Mouse (Mus musculus) lung, postnatal 0 days (tissue): ENCODE measurements around the gene Sema7a. TPM values are rescaled to one million over a fixed set of nuclear protein-coding genes. Genes with fewer than 3 reads are reported as not detected.
A peak's percentile ranks its signal among the peaks of the same experiment; 100 is the strongest.

Experiments
- ATAC-seq: fragments of 200-750 bp; cut with Nextera tagmentation; 2 replicates; pipeline ENCODE4 v1.8.0; 2017; ENCODE audit warnings: moderate library complexity
- DNase-seq: peaks from one replicate; pipeline ENCODE4 v3.0.0-alpha.2; 2016; ENCODE audit warnings: low spot score
- H3K27ac ChIP-seq: fragments of 300-500 bp; sonication (generic); 2 replicates; pipeline ENCODE4 v1.5.1; 2014; ENCODE audit warnings: antibody characterized with exemption, mild to moderate bottlenecking, low read length, mixed read lengths
- H3K27me3 ChIP-seq: fragments of 300-500 bp; sonication (generic); replicated peaks from 2 replicates; pipeline ENCODE4 v1.6.1; 2014; ENCODE audit warnings: low read length, mixed read lengths; ENCODE audit not compliant: insufficient read depth
- H3K36me3 ChIP-seq: fragments of 300-500 bp; sonication (generic); 2 replicates; pipeline ENCODE4 v1.6.1; 2014; ENCODE audit warnings: low read length, mixed read lengths; ENCODE audit not compliant: insufficient read depth
- H3K4me1 ChIP-seq: fragments of 300-500 bp; sonication (generic); 2 replicates; pipeline ENCODE4 v1.6.1; 2014; ENCODE audit warnings: antibody characterized with exemption, low read depth, low read length, mixed read lengths; ENCODE audit not compliant: insufficient read depth
- H3K4me2 ChIP-seq: fragments of 300-500 bp; sonication (generic); replicated peaks from 2 replicates; pipeline ENCODE4 v1.6.1; 2014; ENCODE audit warnings: low read depth, mild to moderate bottlenecking, low read length, moderate library complexity, mixed read lengths
- H3K4me3 ChIP-seq: fragments of 300-500 bp; sonication (generic); 2 replicates; pipeline ENCODE4 v1.5.1; 2014; ENCODE audit warnings: low read depth, low read length
- H3K9ac ChIP-seq: fragments of 300-500 bp; sonication (generic); replicated peaks from 2 replicates; pipeline ENCODE4 v1.6.1; 2014; ENCODE audit warnings: low read depth, mild to moderate bottlenecking
- H3K9me3 ChIP-seq: fragments of 300-500 bp; sonication (generic); 2 replicates; pipeline ENCODE4 v1.6.1; 2016; ENCODE audit warnings: low read length, mixed read lengths
- CTCF ChIP-seq: IDR thresholded peaks from 2 replicates; pipeline ENCODE4 v1.5.1; 2016; ENCODE audit warnings: antibody characterized with exemption, mild to moderate bottlenecking
- EP300 ChIP-seq: IDR thresholded peaks from 2 replicates; pipeline ENCODE4 v1.6.1; 2016; ENCODE audit warnings: antibody characterized with exemption, mild to moderate bottlenecking, control low read depth
- WGBS: fragments of 180-500 bp; shearing (Covaris S2); extraction: QIAGEN DNeasy Blood & Tissue Kit; methylation state at CpG from one replicate; pipeline ENCODE4 v1.1.7; 2014; 5-methylcytosine and 5-hydroxymethylcytosine counted together
- polyA plus RNA-seq: library from polyadenylated mRNA; unstranded; fragments of >200 nt; fragmentation: Nextera tagmentation; extraction: Ambion mirVana; gene quantifications from 2 replicates; pipeline ENCODE4 v1.2.1, GENCODE M21; 2015

The Sema7a gene
- polyA plus RNA-seq, 1 experiment from 2014 or later, result 8.4 TPM

DNA sequence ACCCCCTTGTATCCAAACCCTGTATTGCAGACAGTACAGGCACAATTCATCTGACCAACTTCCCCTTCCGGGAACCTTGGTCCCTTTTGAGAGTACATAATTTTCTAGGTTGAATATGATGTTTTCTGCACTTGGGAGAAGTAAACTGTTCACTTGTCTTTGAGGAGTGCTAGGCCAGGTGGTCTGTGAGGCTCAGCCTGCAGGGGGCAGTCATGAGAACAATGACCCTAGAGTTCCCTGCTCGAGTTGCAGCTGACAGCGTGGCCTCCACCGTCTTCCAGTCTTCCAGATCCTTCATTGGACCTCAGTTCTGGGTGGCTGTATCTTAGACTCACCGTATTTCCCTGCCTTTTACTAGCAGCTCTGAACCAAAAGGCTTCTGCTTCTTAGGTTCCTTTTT is 4.7 kb downstream of the Sema7a start:
- H3K27me3 ChIP-seq, result peaks cover 12% of the 10 kb centered on the region; the same call in 1 of the 2 replicates

GRCm38 (mm10) chr9:57945771-57946616 is 6.1 kb downstream of the Sema7a start:
- DNase-seq (no peak), ATAC-seq (no peak)

More for the DNA sequence above, 4.7 kb downstream of the Sema7a start:
- Histone ChIP-seq H3K4me1 (peaks cover 9% of the 10 kb centered on the region; the same call in 1 of the 2 replicates), H3K9ac (no peak overlapping the region), H3K4me2 (0 out of 2 replicates have a peak overlapping the region, but pooled peaks have one; percentile 95), H3K27ac (no peak overlapping the region), H3K4me3 (no peak overlapping the region), H3K36me3 (no peaks in the 10 kb centered on the region), H3K9me3 (no peaks in the 10 kb centered on the region)
- DNase-seq (peak; percentile 67), ATAC-seq (no peak)
- 24% methylated on average over 5 of the region's 5 CpGs for WGBS
- peak; percentile 79 for TF ChIP-seq CTCF
- TF ChIP-seq EP300, result no peak

DNA sequence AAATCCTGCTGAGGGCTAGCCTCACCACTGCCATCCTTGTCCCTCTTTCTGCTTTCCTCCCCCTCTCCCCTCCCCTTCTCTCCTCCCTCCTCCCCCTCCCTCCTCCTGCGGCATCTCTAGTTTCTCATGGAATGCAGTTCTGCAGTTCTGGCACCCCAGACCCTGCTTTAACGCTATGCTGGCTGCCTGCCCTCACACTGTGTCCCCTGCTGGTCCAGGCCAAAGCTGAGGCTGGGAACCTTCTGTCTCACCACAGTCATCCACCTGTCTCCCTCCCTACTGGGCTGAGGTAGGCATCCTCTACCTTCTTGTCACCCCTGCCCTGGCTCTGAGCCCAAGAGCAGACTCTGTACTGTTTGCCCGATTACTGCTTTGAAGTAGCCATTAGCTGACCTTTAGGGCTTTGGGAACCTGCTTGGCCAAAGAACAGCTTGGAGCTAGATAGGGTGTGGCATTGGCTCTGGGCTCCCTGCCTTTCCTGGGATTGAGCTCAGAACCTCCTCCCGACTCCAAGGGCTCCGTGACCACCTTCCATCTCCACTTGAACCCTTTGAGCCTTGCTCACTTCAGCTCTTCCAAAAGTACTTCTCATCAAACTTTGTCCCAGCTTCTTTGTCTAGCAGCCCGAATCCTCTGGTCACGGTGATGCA is 7.6 kb downstream of the Sema7a start:
- no peak for TF ChIP-seq EP300
- no peak overlapping the region for H3K4me3 ChIP-seq
- 39% methylated on average over 7 of the region's 7 CpGs for WGBS
- H3K4me2 ChIP-seq, result no peak overlapping the region
- H3K9me3 ChIP-seq, result no peaks in the 10 kb centered on the region
- no peaks in the 10 kb centered on the region for H3K27me3 ChIP-seq
- no peaks in the 10 kb centered on the region for H3K36me3 ChIP-seq
- H3K27ac ChIP-seq, result no peak overlapping the region
- no peak overlapping the region for H3K9ac ChIP-seq
- peaks cover 19% of the 10 kb centered on the region; the same call in 1 of the 2 replicates for H3K4me1 ChIP-seq
- DNase-seq (no peak), ATAC-seq (no peak)

More at GRCm38 (mm10) chr9:57945771-57946616, 6.1 kb downstream of the Sema7a start:
- no peaks in the 10 kb centered on the region for H3K36me3 ChIP-seq
- H3K4me1 ChIP-seq, result peaks cover 15% of the 10 kb centered on the region; the same call in 1 of the 2 replicates
- 77% methylated on average over 8 of the region's 8 CpGs for WGBS
- H3K9ac ChIP-seq, result no peak overlapping the region
- H3K9me3 ChIP-seq, result no peaks in the 10 kb centered on the region
- no peak overlapping the region for H3K4me3 ChIP-seq
- no peak overlapping the region for H3K27ac ChIP-seq
- no peak overlapping the region for H3K4me2 ChIP-seq
- H3K27me3 ChIP-seq, result peaks cover 11% of the 10 kb centered on the region; the same call in 1 of the 2 replicates
- TF ChIP-seq EP300, result no peak

GRCm38 (mm10) chr9:57948333-57948931 is 8.5 kb downstream of the Sema7a start:
- H3K4me1 ChIP-seq, result peaks cover 19% of the 10 kb centered on the region; the same call in 1 of the 2 replicates
- 0 out of 2 replicates have a peak overlapping the region, but pooled peaks have one; percentile 20 for H3K27ac ChIP-seq
- no peak overlapping the region for H3K4me3 ChIP-seq
- no peaks in the 10 kb centered on the region for H3K36me3 ChIP-seq
- no peak overlapping the region for H3K9ac ChIP-seq
- no peak overlapping the region for H3K4me2 ChIP-seq
- ATAC-seq (no peak), DNase-seq (no peak)
- TF ChIP-seq CTCF (no peak), EP300 (no peak)
- H3K27me3 ChIP-seq, result no peaks in the 10 kb centered on the region
- WGBS, result 71% methylated on average over 7 of the region's 7 CpGs
- no peaks in the 10 kb centered on the region for H3K9me3 ChIP-seq

DNA sequence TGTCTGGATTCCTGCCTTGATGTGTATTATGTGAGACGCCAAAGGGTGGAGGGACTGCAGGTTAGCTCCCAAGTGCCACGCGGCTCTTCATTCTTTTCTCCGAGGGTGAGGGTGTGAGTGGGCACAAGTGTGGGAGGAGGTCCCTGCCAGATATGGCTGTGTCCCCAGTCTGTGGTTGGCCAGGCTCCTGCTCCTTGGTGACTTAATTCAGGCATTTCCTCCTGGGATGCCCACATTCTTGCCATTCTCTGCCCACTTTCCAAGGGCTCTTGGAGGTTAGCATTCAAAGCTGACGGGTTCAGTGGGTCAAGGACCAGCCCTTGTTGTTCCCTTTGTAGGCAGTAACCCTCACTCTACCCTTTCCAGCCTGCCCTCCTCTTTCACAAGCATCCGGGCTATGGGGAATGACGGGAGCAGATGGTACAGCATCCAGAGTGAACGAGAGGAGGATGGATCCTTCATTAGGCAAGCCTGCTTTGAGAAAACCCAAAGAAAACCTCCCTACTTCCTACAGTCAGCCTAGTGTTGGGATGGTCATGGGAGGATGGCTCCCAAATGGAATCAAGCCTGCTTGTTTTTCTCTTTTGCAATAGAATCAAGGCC is 9.3 kb downstream of the Sema7a start:
- Histone ChIP-seq H3K4me1 (peaks cover 19% of the 10 kb centered on the region; the same call in 1 of the 2 replicates), H3K4me3 (no peak overlapping the region), H3K9ac (no peak overlapping the region), H3K9me3 (no peaks in the 10 kb centered on the region), H3K27me3 (no peaks in the 10 kb centered on the region), H3K4me2 (0 out of 2 replicates have a peak overlapping the region, but pooled peaks have one; percentile 27), H3K27ac (0 out of 2 replicates have a peak overlapping the region, but pooled peaks have one; percentile 20), H3K36me3 (no peaks in the 10 kb centered on the region)
- TF ChIP-seq EP300 (peak; percentile 84), CTCF (no peak)
- DNase-seq, result peak; percentile 76
- 47% methylated on average over 8 of the region's 8 CpGs for WGBS
- peak; percentile 90 for ATAC-seq
